Mouse (Mus musculus): ENCODE results near the gene Nectin4. TPM values are rescaled to one million over a fixed set of nuclear protein-coding genes. Genes with fewer than 3 reads are reported as not detected.

Gene Nectin4
- polyA plus RNA-seq, 1 experiment from 2014 or later: 26.5 TPM

GRCm38 (mm10) chr1:171361106-171362103 lies 8.5 kb upstream of the Nectin4 start:
- WGBS: 29% methylated on average over 16 of the region's 16 CpGs
- H3K4me3 ChIP-seq (replicated peaks): peak overlapping the region; percentile 51
- peak overlapping the region; percentile 75 for H3K4me2 ChIP-seq
- H3K9ac ChIP-seq: peak overlapping the region; percentile 10; the same call in 1 of the 2 replicates
- ATAC-seq (ENCODE audit: insufficient read depth, low FRiP score, low read depth): peak; percentile 40; the same call in 1 of the 2 replicates
- peak overlapping the region; percentile 52; the same call in 1 of the 2 replicates for H3K27ac ChIP-seq
- peaks cover 4% of the 10 kb centered on the region; the same call in 1 of the 2 replicates for H3K4me1 ChIP-seq
- H3K9me3 ChIP-seq: no peaks in the 10 kb centered on the region
- peaks cover 15% of the 10 kb centered on the region for H3K36me3 ChIP-seq
- no peaks in the 10 kb centered on the region for H3K27me3 ChIP-seq (replicated peaks)

DNA sequence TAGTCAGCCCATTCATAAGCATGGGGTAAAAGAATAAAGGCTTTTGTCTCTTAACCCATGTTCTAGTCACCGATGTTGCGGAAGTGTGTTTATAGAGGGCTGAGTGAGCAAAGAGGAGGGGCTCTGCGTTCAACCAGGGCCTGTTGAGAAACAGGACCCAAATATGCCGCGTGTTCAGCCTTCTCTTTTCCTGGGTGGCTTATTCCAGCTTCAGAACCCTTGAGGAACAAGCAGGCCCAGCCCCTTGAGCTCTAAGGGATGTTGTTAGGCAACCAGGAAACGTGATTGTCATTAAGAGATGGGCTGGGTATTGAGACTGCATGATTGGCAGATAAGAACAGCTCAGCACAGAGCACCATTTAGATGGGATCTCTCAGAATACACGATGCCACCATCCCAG lies 4.0 kb upstream of the Nectin4 start:
- Histone ChIP-seq H3K4me3 (replicated peaks) (no peak overlapping the region), H3K4me1 (peaks cover 4% of the 10 kb centered on the region; the same call in 1 of the 2 replicates), H3K9ac (no peak overlapping the region), H3K36me3 (no peaks in the 10 kb centered on the region), H3K9me3 (no peaks in the 10 kb centered on the region), H3K4me2 (no peak overlapping the region), H3K27ac (no peak overlapping the region; the same call in 1 of the 2 replicates), H3K27me3 (replicated peaks) (no peaks in the 10 kb centered on the region)
- 52% methylated on average over 7 of the region's 7 CpGs for WGBS
- ATAC-seq (ENCODE audit: insufficient read depth, low FRiP score, low read depth): no peak

GRCm38 (mm10) chr1:171372880-171373279 lies 3.0 kb downstream of the Nectin4 start:
- H3K27ac ChIP-seq: no peak overlapping the region
- ATAC-seq (ENCODE audit: insufficient read depth, low FRiP score, low read depth): no peak
- no peaks in the 10 kb centered on the region for H3K27me3 ChIP-seq (replicated peaks)
- peak overlapping the region; percentile 17; the same call in 1 of the 2 replicates for H3K4me2 ChIP-seq
- no peaks in the 10 kb centered on the region for H3K9me3 ChIP-seq
- no peak overlapping the region; the same call in 1 of the 2 replicates for H3K4me3 ChIP-seq (replicated peaks)
- H3K4me1 ChIP-seq: peaks cover 14% of the 10 kb centered on the region
- H3K36me3 ChIP-seq: no peaks in the 10 kb centered on the region
- no peak overlapping the region for H3K9ac ChIP-seq
- WGBS: 71% methylated on average over 3 of the region's 3 CpGs

GRCm38 (mm10) chr1:171373946-171374345 lies 4.0 kb downstream of the Nectin4 start:
- H3K36me3 ChIP-seq: no peaks in the 10 kb centered on the region
- H3K9me3 ChIP-seq: no peaks in the 10 kb centered on the region
- peak overlapping the region; percentile 55; the same call in 1 of the 2 replicates for H3K27ac ChIP-seq
- no peak for ATAC-seq (ENCODE audit: insufficient read depth, low FRiP score, low read depth)
- peak overlapping the region; percentile 21 for H3K4me2 ChIP-seq
- no peak overlapping the region for H3K4me3 ChIP-seq (replicated peaks)
- WGBS: 13% methylated on average over 2 of the region's 4 CpGs
- H3K4me1 ChIP-seq: peaks cover 14% of the 10 kb centered on the region
- H3K9ac ChIP-seq: no peak overlapping the region
- H3K27me3 ChIP-seq (replicated peaks): no peaks in the 10 kb centered on the region

- H3K9me3 ChIP-seq: no peaks in the 10 kb centered on the region
- H3K4me2 ChIP-seq: peak overlapping the region; percentile 4; the same call in 1 of the 2 replicates
- no peaks in the 10 kb centered on the region for H3K27me3 ChIP-seq (replicated peaks)
- H3K4me1 ChIP-seq: peaks cover 25% of the 10 kb centered on the region
- H3K9ac ChIP-seq: no peak overlapping the region
- WGBS: 47% methylated on average over 9 of the region's 9 CpGs
- no peaks in the 10 kb centered on the region for H3K36me3 ChIP-seq
- ATAC-seq (ENCODE audit: insufficient read depth, low FRiP score, low read depth): peak; percentile 86
- H3K4me3 ChIP-seq (replicated peaks): no peak overlapping the region
- peak overlapping the region; percentile 63 for H3K27ac ChIP-seq
Observed at GRCm38 (mm10) chr1:171375646-171376097, 5.8 kb downstream of the Nectin4 start.

DNA sequence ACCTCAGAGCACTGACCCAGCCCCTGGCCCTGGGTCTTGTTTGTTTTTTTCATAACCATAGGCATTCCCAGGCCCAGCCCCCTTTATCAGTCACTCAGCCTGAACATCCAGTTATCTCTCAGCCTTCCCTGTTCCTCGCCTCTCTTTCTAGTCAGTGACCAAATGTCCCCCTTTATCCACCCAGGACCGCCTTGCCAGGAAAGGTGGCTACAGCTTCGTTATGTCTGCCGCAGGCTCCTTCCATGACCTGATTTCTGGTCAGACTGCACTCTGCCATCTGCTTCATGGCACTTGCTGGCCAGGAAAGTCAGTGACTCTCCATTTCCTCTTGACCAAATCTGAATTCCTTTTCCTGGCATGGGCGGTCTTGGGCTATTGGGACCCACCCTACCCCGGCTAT lies 8.4 kb downstream of the Nectin4 start:
- no peak for ATAC-seq (ENCODE audit: insufficient read depth, low FRiP score, low read depth)

GRCm38 (mm10) chr1:171379935-171380599 lies 10.2 kb downstream of the Nectin4 start:
- ATAC-seq (ENCODE audit: insufficient read depth, low FRiP score, low read depth): 0 out of 2 replicates have a peak, but pooled peaks have one; percentile 9
- Histone ChIP-seq H3K9me3 (no peaks in the 10 kb centered on the region), H3K36me3 (no peaks in the 10 kb centered on the region), H3K4me2 (peak overlapping the region; percentile 57), H3K9ac (no peak overlapping the region), H3K27me3 (replicated peaks) (no peaks in the 10 kb centered on the region), H3K27ac (peak overlapping the region; percentile 44; the same call in 1 of the 2 replicates), H3K4me3 (replicated peaks) (peak overlapping the region; percentile 25), H3K4me1 (peaks cover 17% of the 10 kb centered on the region)
- 7% methylated on average over 31 of the region's 31 CpGs for WGBS

More for the DNA sequence above, 8.4 kb downstream of the Nectin4 start:
- H3K9ac ChIP-seq: no peak overlapping the region
- no peaks in the 10 kb centered on the region for H3K9me3 ChIP-seq
- H3K27me3 ChIP-seq (replicated peaks): no peaks in the 10 kb centered on the region
- H3K4me2 ChIP-seq: no peak overlapping the region
- no peaks in the 10 kb centered on the region for H3K36me3 ChIP-seq
- H3K4me3 ChIP-seq (replicated peaks): no peak overlapping the region
- H3K4me1 ChIP-seq: peaks cover 25% of the 10 kb centered on the region
- no peak overlapping the region for H3K27ac ChIP-seq
- WGBS: 75% methylated on average over 6 of the region's 6 CpGs

DNA sequence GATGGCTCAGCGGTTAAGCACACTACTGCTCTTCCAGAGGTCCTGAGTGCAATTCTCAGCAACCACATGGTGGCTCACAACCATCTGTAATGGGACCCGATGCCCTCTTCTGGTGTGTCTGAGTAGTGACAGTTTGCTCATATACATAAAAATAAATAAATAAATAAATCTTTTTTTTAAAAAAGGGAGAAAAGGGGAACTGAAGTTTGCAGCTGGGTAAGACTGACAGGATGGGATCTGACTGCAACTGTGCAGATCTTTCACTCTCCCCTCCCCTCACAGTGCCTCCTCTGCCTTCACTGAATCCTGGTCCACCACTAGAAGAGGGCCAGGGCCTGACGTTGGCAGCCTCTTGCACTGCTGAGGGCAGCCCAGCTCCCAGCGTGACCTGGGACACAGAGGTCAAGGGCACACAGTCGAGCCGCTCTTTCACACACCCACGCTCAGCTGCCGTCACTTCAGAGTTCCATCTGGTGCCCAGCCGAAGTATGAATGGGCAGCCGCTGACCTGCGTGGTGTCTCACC lies 12.3 kb downstream of the Nectin4 start:
- no peak overlapping the region for H3K4me2 ChIP-seq
- 86% methylated on average over 11 of the region's 11 CpGs for WGBS
- no peaks in the 10 kb centered on the region for H3K36me3 ChIP-seq
- H3K9ac ChIP-seq: no peak overlapping the region
- H3K27ac ChIP-seq: no peak overlapping the region
- no peak overlapping the region for H3K4me3 ChIP-seq (replicated peaks)
- H3K4me1 ChIP-seq: peaks cover 13% of the 10 kb centered on the region
- H3K27me3 ChIP-seq (replicated peaks): no peaks in the 10 kb centered on the region
- no peak for ATAC-seq (ENCODE audit: insufficient read depth, low FRiP score, low read depth)
- no peaks in the 10 kb centered on the region for H3K9me3 ChIP-seq

DNA sequence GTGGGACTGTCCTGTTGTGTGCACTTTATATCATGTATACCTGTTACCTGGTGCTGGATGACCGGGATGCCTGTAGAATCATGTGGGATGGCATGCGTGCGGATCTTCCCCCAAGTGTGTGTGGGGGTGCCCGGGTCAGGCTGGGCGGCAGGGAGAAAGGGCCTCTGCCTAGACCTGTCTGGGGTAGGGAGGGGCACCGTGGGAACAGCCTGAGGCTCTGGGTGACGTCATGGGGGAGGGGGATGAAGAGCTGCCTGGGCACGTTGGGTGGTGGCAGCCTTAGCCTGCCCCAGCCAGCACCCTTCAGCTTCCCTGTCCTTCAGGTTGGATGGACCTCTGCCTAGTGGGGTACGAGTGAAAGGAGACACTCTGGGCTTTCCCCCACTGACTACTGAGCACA lies 14.5 kb downstream of the Nectin4 start:
- Histone ChIP-seq H3K27me3 (replicated peaks) (no peaks in the 10 kb centered on the region), H3K9ac (no peak overlapping the region), H3K4me3 (replicated peaks) (no peak overlapping the region), H3K4me1 (peaks cover 15% of the 10 kb centered on the region), H3K4me2 (no peak overlapping the region), H3K36me3 (no peaks in the 10 kb centered on the region), H3K27ac (no peak overlapping the region), H3K9me3 (no peaks in the 10 kb centered on the region)
- WGBS: 56% methylated on average over 9 of the region's 9 CpGs
- ATAC-seq (ENCODE audit: insufficient read depth, low FRiP score, low read depth): peak; percentile 8; the same call in 1 of the 2 replicates

- no peak overlapping the region for H3K9ac ChIP-seq
Observed at GRCm38 (mm10) chr1:171385171-171385570, 15.3 kb downstream of the Nectin4 start.

GRCm38 (mm10) chr1:171387099-171387498 lies 17.2 kb downstream of the Nectin4 start:
- Histone ChIP-seq H3K4me3 (replicated peaks) (no peak overlapping the region), H3K4me2 (no peak overlapping the region), H3K27me3 (replicated peaks) (no peaks in the 10 kb centered on the region), H3K27ac (no peak overlapping the region), H3K9ac (no peak overlapping the region), H3K36me3 (no peaks in the 10 kb centered on the region), H3K9me3 (no peaks in the 10 kb centered on the region), H3K4me1 (peaks cover 4% of the 10 kb centered on the region; the same call in 1 of the 2 replicates)
- 28% methylated on average over 6 of the region's 6 CpGs for WGBS
- ATAC-seq (ENCODE audit: insufficient read depth, low FRiP score, low read depth): no peak

More at GRCm38 (mm10) chr1:171385171-171385570, 15.3 kb downstream of the Nectin4 start:
- peaks cover 8% of the 10 kb centered on the region for H3K4me1 ChIP-seq
- H3K9me3 ChIP-seq: no peaks in the 10 kb centered on the region
- WGBS: 63% methylated on average over 9 of the region's 9 CpGs
- no peak overlapping the region for H3K4me2 ChIP-seq
- no peak overlapping the region for H3K27ac ChIP-seq
- no peak for ATAC-seq (ENCODE audit: insufficient read depth, low FRiP score, low read depth)
- H3K4me3 ChIP-seq (replicated peaks): no peak overlapping the region
- no peaks in the 10 kb centered on the region for H3K36me3 ChIP-seq
- no peaks in the 10 kb centered on the region for H3K27me3 ChIP-seq (replicated peaks)
